Mouse (Mus musculus): ENCODE data around the gene Gm11397.
"Not testable (repeated sequence)": the region's sequence is repeated elsewhere in the genome, so short reads cannot be mapped to it uniquely, and the experiment has no call there.

Gm11397 gene

GRCm38 (mm10) chr13:33395461-33395860 is at the start of gene Gm11397:
Gene Gm11397 (plus strand): TSS chr13:33395761.
- not testable (repeated sequence) for DNase-seq

DNA sequence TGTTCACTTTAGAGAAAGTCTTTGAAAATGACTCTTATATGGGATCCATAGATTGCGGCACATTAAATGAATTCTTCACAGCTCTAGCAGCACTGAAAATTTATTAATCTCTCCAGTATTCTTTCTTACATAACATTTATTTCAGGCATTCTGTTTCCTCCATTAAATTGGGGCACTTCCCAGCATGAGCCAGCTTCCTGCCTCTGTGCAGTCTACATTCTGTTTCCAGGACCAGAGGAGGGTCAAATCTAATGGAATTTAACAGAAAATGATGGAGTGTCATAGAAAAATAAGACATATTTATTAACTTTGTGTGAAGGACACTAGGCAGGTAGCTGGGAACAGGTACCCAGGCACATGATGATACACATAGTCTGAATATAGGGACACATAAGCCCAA is 38.9 kb upstream of the Gm11397 start:
- DNase-seq: not testable (repeated sequence)

GRCm38 (mm10) chr13:33432714-33433113 is 37.2 kb downstream of the Gm11397 start:
- DNase-seq: not testable (repeated sequence)

Data from B cell, adult 2 months (primary cell).